Mouse (Mus musculus) embryonic stem cell, embryonic (primary cell): ENCODE data around the gene Ddhd1.

ENCODE experiments used
- CTCF ChIA-PET, 4 experiments: fragments of 300-600 bp in 2 of 4; fragments of 350-600 bp in 2 of 4; sonication (Branson Sonifier 250); formaldehyde crosslinking; loops; one replicate each; lab custom pipeline; 2022; ENCODE audit warnings: inconsistent platforms in 2 of 4; lab: Charles Lee
- POLR2A ChIA-PET, 4 experiments: fragments of 300-600 bp in 2 of 4; fragments of 350-600 bp in 2 of 4; sonication (Branson Sonifier 250); formaldehyde crosslinking; loops; one replicate each; lab custom pipeline; 2022; ENCODE audit warnings: antibody characterized with exemption in 4 of 4, inconsistent platforms in 1 of 4; lab: Charles Lee

Ddhd1 gene

DNA sequence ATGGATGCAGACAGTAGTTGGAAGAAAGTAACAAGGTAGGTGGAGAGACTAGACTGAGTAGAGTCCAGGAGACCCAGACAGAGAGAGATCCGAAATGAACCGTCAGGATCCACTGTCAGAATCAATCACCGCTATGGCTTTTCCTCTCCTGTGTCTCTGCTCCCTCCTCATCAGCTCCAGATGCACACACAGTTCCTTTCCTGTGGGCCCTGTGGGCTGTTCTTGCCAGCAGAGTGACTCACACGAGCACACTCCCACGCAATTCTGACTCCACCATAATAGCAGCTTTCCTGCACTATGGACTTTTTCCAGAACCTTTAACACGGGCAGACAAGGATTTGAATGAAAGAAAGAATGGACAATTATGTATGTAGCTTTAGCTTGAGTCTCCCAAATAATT is 96.3 kb downstream of the Ddhd1 start:
- ChIA-PET CTCF (interaction anchor here in 3 of 4 experiments (0.6 to 1.7 kb wide), 4 partner anchors 11 to 246 kb away, joined by 3 to 9 read pairs (median 4); no protein-coding TSS in a partner anchor), POLR2A (interaction anchor here in 2 of 4 experiments (0.9 to 1.9 kb wide), 6 partner anchors 11 to 96 kb away, joined by 3 to 6 read pairs (median 4); partner anchors contain the start of gene Ddhd1 (in 1 of the 2))

DNA sequence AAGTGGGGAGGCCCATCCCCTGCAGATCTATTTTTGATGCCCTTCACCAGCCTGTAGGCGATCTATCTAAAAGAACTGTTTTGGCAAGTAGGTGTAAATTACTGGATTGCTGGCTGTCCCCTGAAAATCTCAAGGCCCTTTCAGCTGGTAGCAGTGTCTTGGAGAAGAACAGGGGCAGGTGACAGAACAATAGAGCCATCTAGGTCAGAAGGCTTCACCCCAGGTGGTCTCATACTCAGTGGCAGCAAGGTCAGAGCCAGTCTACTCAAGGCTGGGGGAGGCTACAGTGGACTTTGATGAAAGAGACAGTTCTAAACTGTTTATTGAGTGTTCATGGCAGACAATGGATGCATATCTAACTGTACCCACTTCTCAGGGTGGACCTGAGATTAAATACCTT is 98.9 kb downstream of the Ddhd1 start:
- ChIA-PET CTCF (interaction anchor here in 2 of 4 experiments (0.8 to 2.1 kb wide), 8 partner anchors 8 to 196 kb away, joined by 3 to 9 read pairs (median 4); no protein-coding TSS in a partner anchor), POLR2A (interaction anchor here in 2 of 4 experiments (0.6 to 2.5 kb wide), 40 partner anchors 8 to 340 kb away, joined by 3 to 18 read pairs (median 4); partner anchors contain the start of genes Ddhd1 (in 2 of the 2), Ero1l (in 1 of the 2), Fermt2 (in 1 of the 2) and Gpr137c (in 1 of the 2))

DNA sequence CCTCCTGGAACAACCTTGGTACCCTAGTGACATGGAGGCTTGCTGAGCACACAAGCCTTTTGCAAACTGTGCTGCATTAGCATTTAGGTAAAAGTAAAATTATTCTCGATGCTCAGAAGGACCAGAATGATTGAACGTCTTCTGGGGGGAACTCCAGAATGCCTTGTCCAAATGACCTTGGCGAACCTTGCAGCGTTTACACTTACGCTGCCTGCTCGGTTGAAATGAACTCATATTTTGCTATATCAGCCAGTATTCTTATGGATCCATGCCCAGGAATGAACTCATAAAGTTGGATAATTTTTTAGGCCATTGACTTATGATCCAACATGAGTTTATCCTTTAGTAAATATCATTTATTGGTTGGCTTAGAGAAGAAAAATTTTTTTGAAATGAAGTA is 103.6 kb downstream of the Ddhd1 start:
- ChIA-PET CTCF (no interaction called here), POLR2A (interaction anchor here in 1 of 4 experiments (0.7 kb wide), 1 partner anchor 19 kb away, joined by 4 read pairs; no protein-coding TSS in a partner anchor)

DNA sequence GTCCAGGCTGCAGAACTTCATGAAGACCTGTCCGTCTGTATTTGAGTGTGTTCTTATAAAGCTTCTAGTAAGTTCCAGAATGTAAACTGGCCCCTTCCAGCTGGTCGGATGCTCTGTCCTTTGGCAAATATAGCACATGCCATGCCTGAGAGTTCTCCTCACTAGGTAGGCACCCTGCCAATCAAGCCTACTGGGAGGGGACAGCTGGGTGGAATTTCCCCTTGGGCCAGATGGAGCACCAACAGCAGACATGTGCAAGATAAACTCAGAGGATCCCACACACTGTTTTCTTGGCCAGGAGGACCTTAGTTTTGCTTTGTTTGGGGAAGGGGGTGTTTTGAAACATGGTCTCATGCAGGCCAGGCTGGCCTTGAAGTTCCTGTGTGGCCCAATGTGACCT is 104.1 kb downstream of the Ddhd1 start:
- POLR2A ChIA-PET = interaction anchor here in 1 of 4 experiments (0.5 kb wide), 1 partner anchor 148 kb away, joined by 3 read pairs; no protein-coding TSS in a partner anchor
- CTCF ChIA-PET = no interaction called here

DNA sequence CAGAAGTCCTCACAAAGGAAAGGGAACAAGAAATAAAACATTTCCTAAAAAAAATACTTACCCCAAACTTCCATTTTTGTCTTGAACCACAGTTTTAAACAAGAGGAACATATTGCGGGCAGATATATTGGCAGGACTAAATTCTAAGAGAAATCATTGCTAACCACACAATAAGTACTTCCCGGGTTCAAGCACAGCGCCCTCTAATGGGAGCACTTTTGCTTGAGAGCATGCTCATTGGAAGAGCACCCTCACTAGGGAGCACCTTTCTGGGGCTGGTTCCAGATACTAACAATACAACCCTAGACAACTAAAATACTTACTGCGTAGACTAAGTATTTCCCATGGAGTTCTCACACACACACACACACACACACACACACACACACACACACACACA is 105.5 kb downstream of the Ddhd1 start:
- ChIA-PET POLR2A (interaction anchor here in 1 of 4 experiments (1.1 kb wide), 1 partner anchor 107 kb away, joined by 4 read pairs; no protein-coding TSS in a partner anchor), CTCF (interaction anchor here in 2 of 4 experiments (0.6 to 1.1 kb wide), 2 partner anchors 12 to 704 kb away, joined by 3 to 13 read pairs; no protein-coding TSS in a partner anchor)

DNA sequence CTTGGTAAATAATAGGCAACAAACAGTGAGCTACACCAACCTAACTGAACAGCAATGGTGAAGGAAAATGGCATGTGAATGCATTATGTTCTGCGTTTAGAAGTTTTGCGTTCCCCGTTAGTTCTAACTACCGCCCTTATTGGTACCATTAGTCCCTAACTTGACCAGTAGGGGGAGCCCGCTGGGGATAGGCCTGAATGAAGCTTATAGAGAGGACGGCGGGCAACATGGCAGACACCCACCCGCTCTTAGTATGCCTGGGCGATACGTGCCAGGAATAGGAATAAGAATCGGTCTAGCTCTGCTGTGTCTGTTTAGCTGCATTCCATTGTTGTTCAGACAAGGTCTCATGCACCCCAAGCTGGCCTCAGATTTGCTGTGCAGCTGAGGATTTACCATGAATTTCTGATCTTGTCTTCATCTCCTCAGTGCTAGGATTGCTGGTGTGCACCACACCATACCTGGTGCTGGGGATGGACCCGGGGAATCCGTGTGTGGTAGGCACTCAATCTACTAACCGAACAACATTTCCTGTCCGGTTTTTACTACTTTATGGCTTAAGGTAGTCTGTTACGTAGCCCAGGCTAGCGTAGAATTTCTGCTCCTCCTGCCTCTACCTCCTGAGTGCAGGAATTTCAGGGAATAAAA is 106.7 kb downstream of the Ddhd1 start:
- POLR2A ChIA-PET = interaction anchor here in 3 of 4 experiments (0.6 to 3.3 kb wide), 17 partner anchors 8 to 128 kb away, joined by 3 to 21 read pairs (median 5); partner anchors contain the start of genes Ddhd1 (in 1 of the 3) and Fermt2 (in 1 of the 3)
- CTCF ChIA-PET = interaction anchor here (0.6 to 4.0 kb wide), 45 partner anchors 9 to 411 kb away, joined by 3 to 30 read pairs (median 4); partner anchors contain the start of genes Ddhd1 (in 1 of the 4) and Psmc6 (in 1 of the 4)

DNA sequence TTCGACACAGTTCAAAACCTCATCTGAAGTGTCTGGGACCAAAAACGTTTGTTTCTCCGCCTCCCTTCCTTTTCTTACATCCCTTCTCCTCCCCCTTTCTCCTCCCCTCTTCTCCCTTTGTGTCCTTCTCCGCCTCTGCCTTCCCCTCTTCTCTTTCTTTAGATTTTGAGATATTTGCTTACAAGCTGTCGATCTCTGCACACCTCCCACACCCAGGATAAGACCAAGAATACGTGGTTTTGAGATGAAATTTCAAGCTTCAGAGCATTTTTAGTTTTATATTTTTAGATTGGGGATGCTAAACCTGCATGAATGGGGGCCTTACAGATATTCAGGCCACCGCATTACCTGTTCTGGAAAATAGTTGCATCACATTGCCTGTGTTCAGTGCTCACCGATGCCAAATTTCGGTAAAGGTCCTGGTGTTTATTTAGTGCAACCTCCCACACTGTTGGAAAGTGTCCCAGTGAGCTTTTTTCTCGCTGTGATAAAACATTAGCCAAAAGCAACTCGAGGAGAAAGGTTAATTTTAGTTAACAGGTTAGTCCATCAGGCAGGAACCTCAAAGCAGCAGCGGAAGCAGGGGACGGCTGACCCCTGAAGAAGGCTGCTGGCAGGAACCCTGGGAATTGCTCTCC is 107.8 kb downstream of the Ddhd1 start:
- ChIA-PET CTCF (interaction anchor here (0.6 to 4.0 kb wide), 23 partner anchors 7 to 934 kb away, joined by 3 to 30 read pairs (median 4); partner anchors contain the start of gene Ddhd1 (in 1 of the 4)), POLR2A (interaction anchor here in 2 of 4 experiments (0.6 to 3.3 kb wide), 11 partner anchors 9 to 267 kb away, joined by 3 to 21 read pairs (median 5); partner anchors contain the start of gene Fermt2 (in 1 of the 2))

DNA sequence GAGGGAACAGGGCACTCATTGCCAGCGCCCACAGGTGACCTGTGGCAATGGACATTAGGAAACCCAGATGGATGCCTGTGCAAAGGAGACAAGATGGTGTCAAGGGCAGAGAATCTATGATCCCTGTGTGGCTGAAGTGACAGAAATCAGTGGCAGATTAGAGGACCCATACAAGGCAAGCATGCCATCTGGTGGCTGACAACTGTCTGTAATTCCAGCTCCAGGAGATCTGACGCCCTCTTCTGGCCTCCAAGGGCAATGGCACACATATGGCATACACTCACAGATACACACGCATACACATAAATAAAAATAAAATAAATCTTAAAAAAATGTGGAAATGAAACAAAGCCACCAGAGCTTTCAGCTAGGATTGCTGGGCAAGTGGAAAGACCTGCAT is 109.8 kb downstream of the Ddhd1 start:
- CTCF ChIA-PET = interaction anchor here (0.6 to 4.0 kb wide), 13 partner anchors 8 to 233 kb away, joined by 3 to 30 read pairs (median 3); no protein-coding TSS in a partner anchor

DNA sequence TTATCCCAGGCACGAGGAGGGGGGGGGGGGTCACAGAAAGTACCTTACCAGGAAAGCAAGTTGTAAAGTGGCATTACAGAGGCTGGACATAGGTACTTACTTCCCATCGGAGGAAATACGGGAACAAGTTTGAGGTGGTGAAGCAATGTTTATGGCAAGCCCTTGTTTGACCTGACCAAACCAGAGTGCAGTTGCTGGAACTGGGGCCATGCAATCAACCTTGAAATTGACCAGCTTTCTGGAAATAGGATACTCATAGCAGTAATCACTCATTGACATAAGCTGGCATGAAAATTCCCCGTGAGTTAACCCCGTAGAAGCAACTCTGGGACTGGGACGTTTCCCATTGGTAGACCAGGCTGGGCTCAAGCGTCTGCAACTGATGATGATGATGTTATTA is 113.0 kb downstream of the Ddhd1 start:
- CTCF ChIA-PET = no interaction called here
- POLR2A ChIA-PET = interaction anchor here in 2 of 4 experiments (0.6 to 2.7 kb wide), 4 partner anchors 14 to 85 kb away, joined by 3 to 18 read pairs (median 10); no protein-coding TSS in a partner anchor

More for the DNA sequence above, 109.8 kb downstream of the Ddhd1 start:
- POLR2A ChIA-PET = interaction anchor here in 3 of 4 experiments (0.5 to 1.6 kb wide), 4 partner anchors 10 to 101 kb away, joined by 3 to 7 read pairs (median 4); no protein-coding TSS in a partner anchor

DNA sequence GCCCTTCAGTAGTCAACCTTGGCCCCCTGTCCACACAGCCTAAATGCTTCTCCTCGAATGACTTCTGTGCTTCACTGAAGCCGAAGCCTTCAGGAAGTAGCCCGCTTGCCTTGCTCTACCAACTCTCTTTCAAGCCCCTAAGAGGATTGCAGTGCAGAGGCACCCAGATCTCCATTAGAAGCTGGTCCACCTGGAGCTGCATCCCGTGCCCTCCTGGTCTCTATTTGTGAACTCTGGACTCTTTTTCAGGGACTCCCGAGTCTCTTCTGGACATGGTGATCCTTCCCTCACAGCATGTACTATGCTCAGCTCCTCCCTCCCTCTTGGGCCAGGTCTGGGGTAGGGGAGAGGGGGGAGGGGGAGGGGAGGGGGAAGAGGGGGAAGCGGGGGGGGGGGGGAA is 113.9 kb downstream of the Ddhd1 start:
- CTCF ChIA-PET = interaction anchor here in 2 of 4 experiments (0.6 to 1.8 kb wide), 3 partner anchors 18 to 125 kb away, joined by 3 to 9 read pairs (median 4); no protein-coding TSS in a partner anchor
- POLR2A ChIA-PET = interaction anchor here in 2 of 4 experiments (0.6 to 4.0 kb wide), 19 partner anchors 13 to 324 kb away, joined by 3 to 27 read pairs (median 4); partner anchors contain the start of genes Fermt2 (in 2 of the 2), Ddhd1 (in 1 of the 2) and Gpr137c (in 1 of the 2)

DNA sequence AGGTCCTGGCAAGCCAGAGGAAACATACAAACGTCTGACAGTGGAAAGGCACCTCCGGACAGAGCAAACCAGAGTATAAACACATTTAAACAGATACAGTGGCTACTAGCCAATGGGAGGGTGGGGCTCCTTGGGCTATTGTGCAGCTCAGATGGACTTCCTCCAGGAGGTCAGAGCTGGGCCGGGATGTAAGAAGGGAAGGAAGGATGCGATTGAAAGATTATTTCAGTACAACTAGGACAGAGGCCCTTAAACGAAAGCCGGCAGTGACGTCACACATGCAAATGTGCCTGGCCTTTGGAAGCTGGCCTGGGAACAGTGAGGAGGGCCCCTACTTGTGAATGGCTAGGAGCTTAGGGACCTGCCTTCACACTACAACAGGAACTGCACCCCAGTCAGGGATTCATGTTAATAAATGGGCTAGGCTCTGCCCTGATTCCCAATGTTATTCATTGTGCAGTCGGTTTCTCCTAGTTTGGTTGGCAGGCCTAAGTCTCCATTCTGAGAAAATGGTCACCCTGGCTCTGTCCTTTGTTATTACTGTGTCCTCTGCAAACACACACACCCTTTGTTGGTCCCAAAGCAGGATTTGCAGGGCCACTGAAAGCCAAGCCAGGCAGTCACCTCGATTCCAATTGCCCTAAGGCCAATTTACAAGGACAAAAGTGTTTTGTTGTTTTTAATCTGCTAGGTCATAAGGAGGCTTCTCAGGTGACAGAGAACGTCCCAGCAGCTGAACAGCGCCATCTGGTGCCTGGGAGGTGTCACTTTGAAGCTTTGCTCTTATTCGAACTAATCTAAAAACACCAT is 118.1 kb downstream of the Ddhd1 start:
- CTCF ChIA-PET = interaction anchor here (0.6 to 1.8 kb wide), 30 partner anchors 8 to 211 kb away, joined by 3 to 14 read pairs (median 4); partner anchors contain the start of genes Fermt2 (in 2 of the 4) and Psmc6 (in 2 of the 4)
- POLR2A ChIA-PET = interaction anchor here (0.5 to 3.1 kb wide), 35 partner anchors 9 to 829 kb away, joined by 3 to 22 read pairs (median 4); partner anchors contain the start of genes Fermt2 (in 3 of the 4), Ddhd1 (in 1 of the 4) and Styx (in 1 of the 4)
